Mouse (Mus musculus): ENCODE data around the gene Slc26a5. TPM values are rescaled to one million over a fixed set of nuclear protein-coding genes. Genes with fewer than 3 reads are reported as not detected.

Gene Slc26a5
- polyA plus RNA-seq, 1 experiment from 2014 or later, result not detected

- no peak overlapping the region for H3K4me2 ChIP-seq
- H3K27ac ChIP-seq, result no peak overlapping the region
- H3K27me3 ChIP-seq, result no peaks in the 10 kb centered on the region
- H3K9me3 ChIP-seq (replicated peaks), result no peaks in the 10 kb centered on the region
- peaks cover 59% of the 10 kb centered on the region for H3K36me3 ChIP-seq
- no peak overlapping the region for H3K9ac ChIP-seq
- H3K4me3 ChIP-seq, result no peak overlapping the region
- ATAC-seq (replicated peaks; ENCODE audit: insufficient number of reproducible peaks, insufficient read depth, low FRiP score, low read depth), result no peak
- 87% methylated on average over 6 of the region's 6 CpGs for WGBS
- H3K4me1 ChIP-seq (replicated peaks), result no peaks in the 10 kb centered on the region
These were observed 88.9 kb downstream of the Slc26a5 start for GRCm38 (mm10) chr5:21776491-21776890.

- Histone ChIP-seq H3K4me3 (no peak overlapping the region), H3K9ac (no peak overlapping the region), H3K4me1 (replicated peaks) (no peaks in the 10 kb centered on the region), H3K27me3 (no peaks in the 10 kb centered on the region), H3K9me3 (replicated peaks) (no peaks in the 10 kb centered on the region), H3K4me2 (no peak overlapping the region), H3K36me3 (peaks cover 64% of the 10 kb centered on the region), H3K27ac (no peak overlapping the region)
- no peak for ATAC-seq (replicated peaks; ENCODE audit: insufficient number of reproducible peaks, insufficient read depth, low FRiP score, low read depth)
- WGBS, result 87% methylated on average over 6 of the region's 6 CpGs
These were observed 95.6 kb downstream of the Slc26a5 start for GRCm38 (mm10) chr5:21769841-21770240.

- no peak for ATAC-seq (replicated peaks; ENCODE audit: insufficient number of reproducible peaks, insufficient read depth, low FRiP score, low read depth)
- H3K4me1 ChIP-seq (replicated peaks), result no peaks in the 10 kb centered on the region
- no peak overlapping the region for H3K4me2 ChIP-seq
- no peak overlapping the region for H3K27ac ChIP-seq
- no peaks in the 10 kb centered on the region for H3K9me3 ChIP-seq (replicated peaks)
- H3K4me3 ChIP-seq, result no peak overlapping the region
- no peak overlapping the region for H3K9ac ChIP-seq
- WGBS, result 82% methylated on average over 4 of the region's 4 CpGs
- peaks cover 66% of the 10 kb centered on the region for H3K36me3 ChIP-seq
- no peaks in the 10 kb centered on the region for H3K27me3 ChIP-seq
These were observed 96.9 kb downstream of the Slc26a5 start for GRCm38 (mm10) chr5:21768506-21768905.

Other genes with a start within 250 kb of the Slc26a5 start
- 0.10 and 0.18 TPM in 2 replicates for gene Fbxl13, start 220.0 kb downstream of the Slc26a5 start, polyA plus RNA-seq (2015; fragmentation: Nextera tagmentation; extraction: Ambion mirVana)
- gene Armc10, start 219.8 kb downstream of the Slc26a5 start, polyA plus RNA-seq (2015; fragmentation: Nextera tagmentation; extraction: Ambion mirVana), result 17.3 and 21.6 TPM in 2 replicates
- gene Napepld, start 164.2 kb downstream of the Slc26a5 start, polyA plus RNA-seq (2015; fragmentation: Nextera tagmentation; extraction: Ambion mirVana), result 5.6 and 5.7 TPM in 2 replicates
- gene Pmpcb, start 128.5 kb downstream of the Slc26a5 start, polyA plus RNA-seq (2015; fragmentation: Nextera tagmentation; extraction: Ambion mirVana), result 130 and 140 TPM in 2 replicates
- gene Dnajc2, start 80.4 kb downstream of the Slc26a5 start, polyA plus RNA-seq (2015; fragmentation: Nextera tagmentation; extraction: Ambion mirVana), result 43.1 and 44.5 TPM in 2 replicates
- 128 and 134 TPM in 2 replicates for gene Psmc2, start 80.3 kb downstream of the Slc26a5 start, polyA plus RNA-seq (2015; fragmentation: Nextera tagmentation; extraction: Ambion mirVana)